In the genomic region with DNA sequence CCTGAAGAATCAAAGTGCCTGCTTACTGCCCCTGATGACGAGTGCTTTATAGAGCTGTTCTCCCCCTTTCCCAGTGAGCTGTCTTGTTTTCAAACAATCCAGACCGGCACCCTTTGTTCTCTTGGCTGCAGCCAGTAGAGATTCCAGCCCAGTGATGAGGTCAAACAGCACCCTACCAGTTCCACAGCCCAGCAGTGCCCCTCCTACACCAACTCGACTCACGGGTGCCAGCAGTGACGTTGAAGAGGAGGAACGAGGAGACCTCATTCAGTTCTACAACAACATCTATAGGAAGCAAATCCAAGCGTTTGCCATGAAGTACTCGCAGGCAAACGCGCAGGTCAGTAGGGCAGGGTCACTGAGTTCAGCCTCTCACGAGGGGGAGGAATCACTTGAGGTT, we compare ENCODE assay signal across 23 mouse cellular contexts. TPM values are rescaled to one million over a fixed set of nuclear protein-coding genes. Genes with fewer than 3 reads are reported as not detected.
DNase-seq lines count a peak whose midpoint lies in the region; ATAC-seq and TF ChIP-seq lines count a peak whose summit lies in the region.
"Had no signal": no experiment of that assay in that cellular context is flagged by ENCODE, and none has a peak within 500 bp of the region (broad histone marks: within the 10 kb centered on the region; RNA-seq: fewer than 3 reads in every experiment).

No protein-coding gene starts in this region.

- peak; percentile 70 for DNase-seq in heart, adult 11 months
- no peak for DNase-seq in heart, adult 8-10 months (ENCODE audit: low spot score)
- DNase-seq in layer of hippocampus, adult 9-11 months = peak; percentile 45
- DNase-seq in layer of hippocampus, postnatal 14 days (ENCODE audit: low spot score in 2 of 2) = no peak
- DNase-seq in kidney, postnatal 0 days (ENCODE audit: low spot score) = peak; percentile 9
- DNase-seq in yolk sac, embryonic 10.5 days (ENCODE audit: low spot score) = peak; percentile 37
- DNase-seq: adrenal gland, postnatal 36 days; cerebellum, adult 11 months; cerebellum, adult 9-11 months; gastrocnemius, postnatal 14 days; heart, adult 2 months; liver; lung, postnatal 14 days; right cerebral cortex, postnatal 14 days; spleen, adult 18-20 months; thymus, postnatal 25 days had no signal

- TF ChIP-seq CTCF in kidney, postnatal 0 days (IDR thresholded peaks at IDR 0.05; ENCODE audit: low read depth) = no peak

- H3K9ac ChIP-seq in kidney, postnatal 0 days (ENCODE audit: low read depth, low read length) = no peak overlapping the region
- no peak overlapping the region for H3K9ac ChIP-seq in midbrain, embryonic 13.5 days (replicated peaks)
- H3K9ac ChIP-seq: forebrain, embryonic 15.5 days; hindbrain, embryonic 12.5 days; neural tube, embryonic 15.5 days had no signal

- H3K4me1 ChIP-seq in kidney, postnatal 0 days (replicated peaks; ENCODE audit: insufficient read depth, low read length) = no peaks in the 10 kb centered on the region
- H3K4me1 ChIP-seq in midbrain, embryonic 13.5 days (replicated peaks) = no peaks in the 10 kb centered on the region
- H3K4me1 ChIP-seq: embryonic facial prominence, embryonic 10.5 days; forebrain, embryonic 15.5 days; hindbrain, embryonic 12.5 days; limb, embryonic 10.5 days; neural tube, embryonic 15.5 days had no signal

- H3K9me3 ChIP-seq in kidney, postnatal 0 days (replicated peaks; ENCODE audit: low read length) = no peaks in the 10 kb centered on the region
- no peaks in the 10 kb centered on the region for H3K9me3 ChIP-seq in midbrain, embryonic 13.5 days
- H3K9me3 ChIP-seq: embryonic facial prominence, embryonic 10.5 days; forebrain, embryonic 15.5 days; hindbrain, embryonic 12.5 days; limb, embryonic 10.5 days; neural tube, embryonic 15.5 days had no signal

- peaks cover 43% of the 10 kb centered on the region for H3K36me3 ChIP-seq in kidney, postnatal 0 days (ENCODE audit: insufficient read depth, low read length)
- H3K36me3 ChIP-seq in midbrain, embryonic 13.5 days = peaks cover 74% of the 10 kb centered on the region

- H3K4me3 ChIP-seq in kidney, postnatal 0 days (replicated peaks; ENCODE audit: low read depth, low read length) = no peak overlapping the region
- no peak overlapping the region for H3K4me3 ChIP-seq in midbrain, embryonic 13.5 days (replicated peaks)
- H3K4me3 ChIP-seq: embryonic facial prominence, embryonic 10.5 days; forebrain, embryonic 15.5 days; heart, adult 2 months; hindbrain, embryonic 12.5 days; limb, embryonic 10.5 days; neural tube, embryonic 15.5 days had no signal

- peak; percentile 60 for ATAC-seq in kidney, postnatal 0 days (replicated peaks; ENCODE audit: low FRiP score, low read depth)
- ATAC-seq in midbrain, embryonic 13.5 days = no peak
- ATAC-seq: forebrain, embryonic 15.5 days had no signal

- no peak overlapping the region for H3K4me2 ChIP-seq in kidney, postnatal 0 days (ENCODE audit: low read length)
- no peak overlapping the region for H3K4me2 ChIP-seq in midbrain, embryonic 13.5 days (replicated peaks)
- H3K4me2 ChIP-seq: forebrain, embryonic 15.5 days; hindbrain, embryonic 12.5 days; midbrain, embryonic 11.5 days; neural tube, embryonic 15.5 days had no signal

- peak overlapping the region; percentile 51 for H3K27ac ChIP-seq in kidney, postnatal 0 days
- no peak overlapping the region for H3K27ac ChIP-seq in midbrain, embryonic 13.5 days
- H3K27ac ChIP-seq: embryonic facial prominence, embryonic 10.5 days; forebrain, embryonic 15.5 days; heart, adult 2 months; hindbrain, embryonic 12.5 days; limb, embryonic 10.5 days; neural tube, embryonic 15.5 days had no signal

- 41% methylated on average over 11 of the region's 11 CpGs for WGBS in kidney, postnatal 0 days
- 83% methylated on average over 11 of the region's 11 CpGs for WGBS in midbrain, embryonic 13.5 days

- no peaks in the 10 kb centered on the region for H3K27me3 ChIP-seq in kidney, postnatal 0 days (ENCODE audit: insufficient read depth, low read length)
- H3K27me3 ChIP-seq in midbrain, embryonic 13.5 days = no peaks in the 10 kb centered on the region
- H3K27me3 ChIP-seq: forebrain, embryonic 15.5 days; hindbrain, embryonic 12.5 days; neural tube, embryonic 15.5 days had no signal

RNA-seq across cellular contexts. Expression of gene Rbl2, which starts 45.1 kb away (rescaled TPM):
- 10 to 100 TPM; 34.6 to 46.1 (median 42.0) TPM for total RNA-seq in heart, adult 8-10 months (2022)
- 10 to 100 TPM; 32.1 to 34.6 TPM for total RNA-seq in layer of hippocampus, postnatal 14 days (2021)
- 14.8 and 16.5 TPM in 2 replicates for polyA plus RNA-seq in kidney, postnatal 0 days (2015; fragmentation: Nextera tagmentation; extraction: Ambion mirVana)
- 17.8 and 18.1 TPM in 2 replicates for polyA plus RNA-seq in midbrain, embryonic 13.5 days (2015; fragmentation: Nextera tagmentation; extraction: Ambion mirVana)

Comparison
In these comparisons a context has a peak if more than half of its experiments do, and no peak if none do; other contexts are left out.
1. DNase-seq: peak in heart, adult 11 months (single experiment), layer of hippocampus, adult 9-11 months (single experiment), kidney, postnatal 0 days (single experiment) and yolk sac, embryonic 10.5 days (single experiment); none in heart, adult 8-10 months (single experiment) and layer of hippocampus, postnatal 14 days (0 of 2).